Mouse (Mus musculus): ENCODE results near the gene Dok4. TPM values are rescaled to one million over a fixed set of nuclear protein-coding genes. Genes with fewer than 3 reads are reported as not detected.
"Not testable (repeated sequence)": the region's sequence is repeated elsewhere in the genome, so short reads cannot be mapped to it uniquely, and the experiment has no call there.

Dok4 gene
- polyA plus RNA-seq, 1 experiment from 2014 or later: 49.4 TPM

GRCm38 (mm10) chr8:94862487-94863220 is 13.5 kb downstream of the Dok4 start:
- Histone ChIP-seq H3K9ac (ENCODE audit: low read length) (no peak overlapping the region), H3K4me2 (ENCODE audit: low read depth, low read length) (no peak overlapping the region), H3K27ac (ENCODE audit: low read length) (peak overlapping the region; percentile 76), H3K4me3 (ENCODE audit: low read length) (no peak overlapping the region), H3K36me3 (ENCODE audit: control insufficient read depth, insufficient read depth, low read length) (peaks cover 28% of the 10 kb centered on the region), H3K9me3 (ENCODE audit: control insufficient read depth, low read length) (no peaks in the 10 kb centered on the region), H3K4me1 (replicated peaks; ENCODE audit: control insufficient read depth, insufficient read depth, low read length) (peaks cover 10% of the 10 kb centered on the region), H3K27me3 (ENCODE audit: control insufficient read depth, insufficient read depth, low read depth, low read length) (no peaks in the 10 kb centered on the region)
- ATAC-seq (ENCODE audit: low read depth): peak; percentile 59
- 73% methylated on average over 12 of the region's 12 CpGs for WGBS

- ATAC-seq (ENCODE audit: low read depth): no peak
- Histone ChIP-seq H3K4me3 (ENCODE audit: low read length) (no peak overlapping the region), H3K9ac (ENCODE audit: low read length) (no peak overlapping the region), H3K36me3 (ENCODE audit: control insufficient read depth, insufficient read depth, low read length) (peaks cover 28% of the 10 kb centered on the region), H3K4me1 (replicated peaks; ENCODE audit: control insufficient read depth, insufficient read depth, low read length) (peaks cover 10% of the 10 kb centered on the region), H3K27me3 (ENCODE audit: control insufficient read depth, insufficient read depth, low read depth, low read length) (no peaks in the 10 kb centered on the region), H3K4me2 (ENCODE audit: low read depth, low read length) (no peak overlapping the region), H3K27ac (ENCODE audit: low read length) (no peak overlapping the region), H3K9me3 (ENCODE audit: control insufficient read depth, low read length) (no peaks in the 10 kb centered on the region)
- WGBS: 75% methylated on average over 8 of the region's 8 CpGs
Measured at GRCm38 (mm10) chr8:94861352-94861910, 14.7 kb downstream of the Dok4 start.

GRCm38 (mm10) chr8:94857346-94858173 is 18.6 kb downstream of the Dok4 start, which contains the start of gene Polr2c:
Gene Polr2c, plus strand, starts transcription at chr8:94857450.
- Histone ChIP-seq H3K27me3 (ENCODE audit: control insufficient read depth, insufficient read depth, low read depth, low read length) (no peaks in the 10 kb centered on the region), H3K9me3 (ENCODE audit: control insufficient read depth, low read length) (no peaks in the 10 kb centered on the region), H3K4me2 (ENCODE audit: low read depth, low read length) (peak within 1 kb of the TSS; percentile 66), H3K36me3 (ENCODE audit: control insufficient read depth, insufficient read depth, low read length) (peaks cover 18% of the 10 kb centered on the region), H3K9ac (ENCODE audit: low read length) (peak within 1 kb of the TSS; percentile 83), H3K27ac (ENCODE audit: low read length) (0 out of 2 replicates have a peak within 1 kb of the TSS, but pooled peaks have one; percentile 24), H3K4me3 (ENCODE audit: low read length) (peak within 1 kb of the TSS; percentile 66), H3K4me1 (replicated peaks; ENCODE audit: control insufficient read depth, insufficient read depth, low read length) (peaks cover 10% of the 10 kb centered on the region)
- peak; percentile 83 for ATAC-seq (ENCODE audit: low read depth)
- WGBS: under 1% methylated on average over 68 of the region's 68 CpGs

GRCm38 (mm10) chr8:94857011-94857345 is 19.2 kb downstream of the Dok4 start:
- Histone ChIP-seq H3K4me2 (ENCODE audit: low read depth, low read length) (peak overlapping the region; percentile 42), H3K9ac (ENCODE audit: low read length) (no peak overlapping the region), H3K4me3 (ENCODE audit: low read length) (peak overlapping the region; percentile 66), H3K9me3 (ENCODE audit: control insufficient read depth, low read length) (no peaks in the 10 kb centered on the region), H3K4me1 (replicated peaks; ENCODE audit: control insufficient read depth, insufficient read depth, low read length) (peaks cover 10% of the 10 kb centered on the region), H3K27ac (ENCODE audit: low read length) (no peak overlapping the region), H3K27me3 (ENCODE audit: control insufficient read depth, insufficient read depth, low read depth, low read length) (no peaks in the 10 kb centered on the region), H3K36me3 (ENCODE audit: control insufficient read depth, insufficient read depth, low read length) (peaks cover 22% of the 10 kb centered on the region)
- WGBS: 27% methylated on average over 5 of the region's 5 CpGs
- no peak for ATAC-seq (ENCODE audit: low read depth)

- H3K4me1 ChIP-seq (replicated peaks; ENCODE audit: control insufficient read depth, insufficient read depth, low read length); H3K9me3 ChIP-seq (ENCODE audit: control insufficient read depth, low read length); H3K4me2 ChIP-seq (ENCODE audit: low read depth, low read length); H3K27me3 ChIP-seq (ENCODE audit: control insufficient read depth, insufficient read depth, low read depth, low read length); H3K4me3 ChIP-seq (ENCODE audit: low read length); H3K27ac ChIP-seq (ENCODE audit: low read length); ATAC-seq (ENCODE audit: low read depth); H3K9ac ChIP-seq (ENCODE audit: low read length): not testable (repeated sequence)
- H3K36me3 ChIP-seq (ENCODE audit: control insufficient read depth, insufficient read depth, low read length): peaks cover 38% of the 10 kb centered on the region
- 87% methylated on average over 11 of the region's 11 CpGs for WGBS
Measured at GRCm38 (mm10) chr8:94854761-94855160, 21.4 kb downstream of the Dok4 start.

GRCm38 (mm10) chr8:94850049-94850448 is 26.1 kb downstream of the Dok4 start:
- no peak for ATAC-seq (ENCODE audit: low read depth)
- no peaks in the 10 kb centered on the region for H3K27me3 ChIP-seq (ENCODE audit: control insufficient read depth, insufficient read depth, low read depth, low read length)
- H3K9ac ChIP-seq (ENCODE audit: low read length): no peak overlapping the region
- H3K36me3 ChIP-seq (ENCODE audit: control insufficient read depth, insufficient read depth, low read length): peaks cover 53% of the 10 kb centered on the region
- H3K9me3 ChIP-seq (ENCODE audit: control insufficient read depth, low read length): no peaks in the 10 kb centered on the region
- no peak overlapping the region for H3K4me3 ChIP-seq (ENCODE audit: low read length)
- no peak overlapping the region for H3K27ac ChIP-seq (ENCODE audit: low read length)
- no peaks in the 10 kb centered on the region for H3K4me1 ChIP-seq (replicated peaks; ENCODE audit: control insufficient read depth, insufficient read depth, low read length)
- 89% methylated on average over 5 of the region's 5 CpGs for WGBS
- H3K4me2 ChIP-seq (ENCODE audit: low read depth, low read length): no peak overlapping the region

- peaks cover 12% of the 10 kb centered on the region; the same call in 1 of the 2 replicates for H3K36me3 ChIP-seq (ENCODE audit: control insufficient read depth, insufficient read depth, low read length)
- no peak for ATAC-seq (ENCODE audit: low read depth)
- no peaks in the 10 kb centered on the region for H3K9me3 ChIP-seq (ENCODE audit: control insufficient read depth, low read length)
- 37% methylated on average over 2 of the region's 2 CpGs for WGBS
- no peak overlapping the region for H3K4me2 ChIP-seq (ENCODE audit: low read depth, low read length)
- no peak overlapping the region for H3K27ac ChIP-seq (ENCODE audit: low read length)
- no peak overlapping the region for H3K9ac ChIP-seq (ENCODE audit: low read length)
- no peaks in the 10 kb centered on the region for H3K27me3 ChIP-seq (ENCODE audit: control insufficient read depth, insufficient read depth, low read depth, low read length)
- no peak overlapping the region for H3K4me3 ChIP-seq (ENCODE audit: low read length)
- H3K4me1 ChIP-seq (replicated peaks; ENCODE audit: control insufficient read depth, insufficient read depth, low read length): peaks cover 16% of the 10 kb centered on the region
Measured at GRCm38 (mm10) chr8:94841183-94841582, 34.9 kb downstream of the Dok4 start.

GRCm38 (mm10) chr8:94838600-94838999 is 37.5 kb downstream of the Dok4 start:
- no peaks in the 10 kb centered on the region for H3K27me3 ChIP-seq (ENCODE audit: control insufficient read depth, insufficient read depth, low read depth, low read length)
- H3K9ac ChIP-seq (ENCODE audit: low read length): peak overlapping the region; percentile 89
- WGBS: under 1% methylated on average over 24 of the region's 24 CpGs
- H3K9me3 ChIP-seq (ENCODE audit: control insufficient read depth, low read length): no peaks in the 10 kb centered on the region
- H3K4me2 ChIP-seq (ENCODE audit: low read depth, low read length): peak overlapping the region; percentile 75
- H3K27ac ChIP-seq (ENCODE audit: low read length): peak overlapping the region; percentile 86
- ATAC-seq (ENCODE audit: low read depth): peak; percentile 67
- H3K4me1 ChIP-seq (replicated peaks; ENCODE audit: control insufficient read depth, insufficient read depth, low read length): peaks cover 16% of the 10 kb centered on the region
- H3K4me3 ChIP-seq (ENCODE audit: low read length): peak overlapping the region; percentile 81
- H3K36me3 ChIP-seq (ENCODE audit: control insufficient read depth, insufficient read depth, low read length): no peaks in the 10 kb centered on the region; the same call in 1 of the 2 replicates

Data from lung, embryonic 16.5 days (tissue).